Comparison of ENCODE assay signal across 24 mouse cellular contexts in genomic region chr1:95326856-95327255, GRCm38 (mm10).
"Had no signal": no experiment of that assay in that cellular context is flagged by ENCODE, and none has a peak within 500 bp of the region (broad histone marks: within the 10 kb centered on the region; RNA-seq: fewer than 3 reads in every experiment).

No protein-coding gene starts in this region.

- DNase-seq: cerebellum, adult 9-11 months; cerebellum, postnatal 10 days; cerebellum, postnatal 14 days; cerebellum, postnatal 25 days; cerebellum, postnatal 36 days; embryo, embryonic 11 days; forebrain, postnatal 0 days; gastrocnemius, adult 2 months; gastrocnemius, postnatal 10 days; gastrocnemius, postnatal 14 days; gastrocnemius, postnatal 36 days; heart, adult 11 months; heart, adult 18-20 months; heart, adult 2 months had no signal

- H3K27me3 ChIP-seq: embryonic facial prominence, embryonic 12.5 days; embryonic facial prominence, embryonic 13.5 days; embryonic facial prominence, embryonic 15.5 days; forebrain, embryonic 12.5 days; forebrain, embryonic 13.5 days; forebrain, embryonic 15.5 days had no signal

- H3K4me2 ChIP-seq: embryonic facial prominence, embryonic 12.5 days; embryonic facial prominence, embryonic 13.5 days; embryonic facial prominence, embryonic 15.5 days; forebrain, embryonic 12.5 days; forebrain, embryonic 13.5 days; forebrain, embryonic 15.5 days had no signal

- H3K9me3 ChIP-seq: embryonic facial prominence, embryonic 12.5 days; embryonic facial prominence, embryonic 13.5 days; embryonic facial prominence, embryonic 15.5 days; forebrain, embryonic 10.5 days; forebrain, embryonic 12.5 days; forebrain, embryonic 13.5 days; forebrain, embryonic 15.5 days; heart, embryonic 10.5 days had no signal

- H3K9ac ChIP-seq: embryonic facial prominence, embryonic 12.5 days; embryonic facial prominence, embryonic 13.5 days; embryonic facial prominence, embryonic 15.5 days; forebrain, embryonic 12.5 days; forebrain, embryonic 13.5 days; forebrain, embryonic 15.5 days; forebrain, postnatal 0 days had no signal

- H3K4me1 ChIP-seq: embryonic facial prominence, embryonic 10.5 days; embryonic facial prominence, embryonic 12.5 days; embryonic facial prominence, embryonic 13.5 days; embryonic facial prominence, embryonic 15.5 days; forebrain, embryonic 10.5 days; forebrain, embryonic 12.5 days; forebrain, embryonic 13.5 days; forebrain, embryonic 15.5 days; heart, embryonic 10.5 days had no signal

- H3K27ac ChIP-seq: embryonic facial prominence, embryonic 10.5 days; embryonic facial prominence, embryonic 12.5 days; embryonic facial prominence, embryonic 13.5 days; embryonic facial prominence, embryonic 15.5 days; forebrain, embryonic 10.5 days; forebrain, embryonic 12.5 days; forebrain, embryonic 13.5 days; forebrain, embryonic 15.5 days; gastrocnemius, adult 2 months; heart, adult 2 months; heart, embryonic 10.5 days had no signal

- H3K4me3 ChIP-seq: embryonic facial prominence, embryonic 10.5 days; embryonic facial prominence, embryonic 12.5 days; embryonic facial prominence, embryonic 13.5 days; embryonic facial prominence, embryonic 15.5 days; erythroblast, embryonic 14.5 days; forebrain, embryonic 10.5 days; forebrain, embryonic 12.5 days; forebrain, embryonic 13.5 days; forebrain, embryonic 15.5 days; gastrocnemius, adult 2 months; heart, adult 2 months; heart, embryonic 10.5 days had no signal
